Mouse (Mus musculus) lung, postnatal 0 days (tissue): ENCODE results near the gene Boll.

Experiments used
- CTCF ChIP-seq: IDR thresholded peaks from 2 replicates; pipeline ENCODE4 v1.5.1; 2016; ENCODE audit warnings: antibody characterized with exemption, mild to moderate bottlenecking
- EP300 ChIP-seq: IDR thresholded peaks from 2 replicates; pipeline ENCODE4 v1.6.1; 2016; ENCODE audit warnings: antibody characterized with exemption, mild to moderate bottlenecking, control low read depth

DNA sequence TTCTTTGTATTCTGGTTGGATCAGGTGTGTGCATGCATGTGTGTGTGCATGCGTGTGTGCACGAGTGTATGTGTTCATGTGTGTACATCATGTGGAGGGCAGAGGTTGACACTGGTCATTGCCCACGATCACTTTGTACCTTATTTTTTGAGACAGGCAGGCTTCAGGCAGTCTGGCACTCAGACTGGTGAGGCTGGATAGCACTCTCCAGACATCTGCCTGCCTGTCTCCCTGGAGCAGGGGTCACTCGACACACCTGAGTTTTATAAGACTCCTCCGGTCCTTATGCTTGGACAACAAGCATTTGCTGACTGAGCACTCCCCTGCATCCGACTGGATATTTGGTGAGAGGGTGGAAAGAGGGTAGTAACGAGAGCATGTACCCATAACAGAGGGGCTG is 140.2 kb downstream of the Boll start:
- no peak for TF ChIP-seq CTCF
- TF ChIP-seq EP300: no peak
